Mouse (Mus musculus) G1E (cell line): ENCODE data around the gene Trpm5.

Source experiments
- CTCF ChIP-seq: IDR thresholded peaks from 2 replicates; pipeline ENCODE4 v1.5.1; 2012; ENCODE audit warnings: low read depth, low read length, inconsistent platforms, mixed read lengths
- GATA1 ChIP-seq: IDR thresholded peaks from 2 replicates; pipeline ENCODE4 v1.6.1; 2012; ENCODE audit warnings: borderline replicate concordance, low read length, inconsistent platforms, mixed read lengths
- GATA2 ChIP-seq: IDR thresholded peaks from 2 replicates; pipeline ENCODE4 v1.6.1; 2012; ENCODE audit warnings: low read depth, low read length, inconsistent platforms, borderline replicate concordance
- POLR2AphosphoS5 ChIP-seq: IDR thresholded peaks from 2 replicates; pipeline ENCODE4 v1.6.1; 2012; ENCODE audit warnings: low read depth, low read length, inconsistent platforms; ENCODE audit not compliant: insufficient replicate concordance

- TF ChIP-seq GATA1 = no peak
- TF ChIP-seq CTCF = no peak
- no peak for TF ChIP-seq GATA2
- TF ChIP-seq POLR2AphosphoS5 = no peak
These were observed 60.3 kb downstream of the Trpm5 start for GRCm38 (mm10) chr7:143034112-143034511.
